Comparison of ENCODE assay signal across 8 mouse cellular contexts in genomic region chr12:112724077-112724805, GRCm38 (mm10). TPM values are rescaled to one million over a fixed set of nuclear protein-coding genes. Genes with fewer than 3 reads are reported as not detected.
DNase-seq lines count a peak whose midpoint lies in the region; ATAC-seq and TF ChIP-seq lines count a peak whose summit lies in the region.

No protein-coding gene starts in this region.

- intact Hi-C loops in left cerebral cortex, postnatal 4 days (cut with DNase I), result no loop called here

- peak; percentile 83 for DNase-seq in kidney, adult 11 months
- DNase-seq in left cerebral cortex, postnatal 4 days, result peak; percentile 85
- peak; percentile 66 to 83 for DNase-seq in spleen, postnatal 4 days (ENCODE audit: low spot score in 2 of 2)

- H3K4me2 ChIP-seq in kidney, embryonic 15.5 days, result no peak overlapping the region
- 0 out of 2 replicates have a peak overlapping the region, but pooled peaks have one; percentile 89 for H3K4me2 ChIP-seq in embryonic facial prominence, embryonic 13.5 days
- H3K4me2 ChIP-seq in hindbrain, embryonic 16.5 days (ENCODE audit: low read length), result peak overlapping the region; percentile 14; the same call in 1 of the 2 replicates
- H3K4me2 ChIP-seq in midbrain, embryonic 16.5 days (ENCODE audit: low read length), result peak overlapping the region; percentile 69; the same call in 1 of the 2 replicates

- TF ChIP-seq CTCF in bone marrow, adult 2 months (IDR thresholded peaks at IDR 0.05; ENCODE audit: control insufficient read depth, insufficient read depth, low read length), result peak; percentile 38

- WGBS in kidney, embryonic 15.5 days, result 80% methylated on average over 11 of the region's 11 CpGs
- WGBS in bone marrow, adult 2 months, result 75% methylated on average over 11 of the region's 11 CpGs
- WGBS in embryonic facial prominence, embryonic 13.5 days, result 72% methylated on average over 11 of the region's 11 CpGs
- WGBS in hindbrain, embryonic 16.5 days, result 82% methylated on average over 11 of the region's 11 CpGs
- WGBS in midbrain, embryonic 16.5 days, result 82% methylated on average over 11 of the region's 11 CpGs

- no peak overlapping the region for H3K4me3 ChIP-seq in kidney, embryonic 15.5 days (replicated peaks)
- H3K4me3 ChIP-seq in bone marrow, adult 2 months (replicated peaks; ENCODE audit: control insufficient read depth, low read depth, low read length), result no peak overlapping the region
- peak overlapping the region; percentile 92; the same call in 1 of the 2 replicates for H3K4me3 ChIP-seq in embryonic facial prominence, embryonic 13.5 days
- no peak overlapping the region for H3K4me3 ChIP-seq in hindbrain, embryonic 16.5 days (ENCODE audit: low read length)
- H3K4me3 ChIP-seq in midbrain, embryonic 16.5 days (ENCODE audit: low read depth, low read length), result no peak overlapping the region

- no peaks in the 10 kb centered on the region for H3K9me3 ChIP-seq in kidney, embryonic 15.5 days (replicated peaks)
- H3K9me3 ChIP-seq in embryonic facial prominence, embryonic 13.5 days, result no peaks in the 10 kb centered on the region
- no peaks in the 10 kb centered on the region for H3K9me3 ChIP-seq in hindbrain, embryonic 16.5 days (ENCODE audit: control insufficient read depth, low read length)
- H3K9me3 ChIP-seq in midbrain, embryonic 16.5 days (replicated peaks; ENCODE audit: control insufficient read depth, low read length, poor library complexity, severe bottlenecking), result no peaks in the 10 kb centered on the region

- no peak overlapping the region for H3K9ac ChIP-seq in kidney, embryonic 15.5 days
- H3K9ac ChIP-seq in embryonic facial prominence, embryonic 13.5 days, result no peak overlapping the region
- H3K9ac ChIP-seq in hindbrain, embryonic 16.5 days (ENCODE audit: low read depth, low read length), result no peak overlapping the region
- H3K9ac ChIP-seq in midbrain, embryonic 16.5 days (ENCODE audit: low read depth, low read length), result 0 out of 2 replicates have a peak overlapping the region, but pooled peaks have one; percentile 6

- peaks cover 10% of the 10 kb centered on the region; the same call in 1 of the 2 replicates for H3K36me3 ChIP-seq in kidney, embryonic 15.5 days
- H3K36me3 ChIP-seq in embryonic facial prominence, embryonic 13.5 days, result peaks cover 24% of the 10 kb centered on the region
- H3K36me3 ChIP-seq in hindbrain, embryonic 16.5 days (ENCODE audit: control insufficient read depth, insufficient read depth, low read length), result no peaks in the 10 kb centered on the region
- H3K36me3 ChIP-seq in midbrain, embryonic 16.5 days (ENCODE audit: control insufficient read depth, insufficient read depth, low read length), result no peaks in the 10 kb centered on the region; the same call in 1 of the 2 replicates

- no peak for TF ChIP-seq POLR2A in bone marrow, adult 2 months (IDR thresholded peaks at IDR 0.05; ENCODE audit: borderline replicate concordance, control insufficient read depth, low read depth, low read length)

- peaks cover 46% of the 10 kb centered on the region for H3K4me1 ChIP-seq in kidney, embryonic 15.5 days
- H3K4me1 ChIP-seq in bone marrow, adult 2 months (ENCODE audit: control insufficient read depth, insufficient read depth, low read length), result no peaks in the 10 kb centered on the region
- H3K4me1 ChIP-seq in embryonic facial prominence, embryonic 13.5 days, result peaks cover 37% of the 10 kb centered on the region
- peaks cover 28% of the 10 kb centered on the region for H3K4me1 ChIP-seq in hindbrain, embryonic 16.5 days (ENCODE audit: control insufficient read depth, insufficient read depth, low read depth, low read length)
- H3K4me1 ChIP-seq in midbrain, embryonic 16.5 days (ENCODE audit: control insufficient read depth, insufficient read depth, low read length), result peaks cover 20% of the 10 kb centered on the region

- ATAC-seq in kidney, embryonic 15.5 days (replicated peaks; ENCODE audit: low FRiP score), result no peak
- ATAC-seq in embryonic facial prominence, embryonic 13.5 days (ENCODE audit: insufficient number of reproducible peaks, insufficient read depth, low FRiP score, low TSS enrichment, low read depth), result no peak
- no peak for ATAC-seq in hindbrain, embryonic 16.5 days
- no peak for ATAC-seq in midbrain, embryonic 16.5 days

- no peak overlapping the region for H3K27ac ChIP-seq in kidney, embryonic 15.5 days
- H3K27ac ChIP-seq in bone marrow, adult 2 months (ENCODE audit: control insufficient read depth, insufficient read depth, low read depth, low read length, poor library complexity), result no peak overlapping the region
- no peak overlapping the region for H3K27ac ChIP-seq in embryonic facial prominence, embryonic 13.5 days
- no peak overlapping the region for H3K27ac ChIP-seq in hindbrain, embryonic 16.5 days (ENCODE audit: low read depth, low read length)
- no peak overlapping the region for H3K27ac ChIP-seq in midbrain, embryonic 16.5 days (ENCODE audit: low read length)

- H3K27me3 ChIP-seq in kidney, embryonic 15.5 days, result peaks cover 12% of the 10 kb centered on the region
- peaks cover 19% of the 10 kb centered on the region for H3K27me3 ChIP-seq in embryonic facial prominence, embryonic 13.5 days
- peaks cover 6% of the 10 kb centered on the region for H3K27me3 ChIP-seq in hindbrain, embryonic 16.5 days (replicated peaks; ENCODE audit: control insufficient read depth, insufficient read depth, low read length)
- H3K27me3 ChIP-seq in midbrain, embryonic 16.5 days (ENCODE audit: control insufficient read depth, insufficient read depth, low read depth, low read length), result no peaks in the 10 kb centered on the region

RNA-seq across cellular contexts. Expression of gene Cep170b, which starts 4.0 kb away (rescaled TPM):
- polyA plus RNA-seq in kidney, embryonic 15.5 days (2015; fragmentation: Nextera tagmentation; extraction: Ambion mirVana), result 15.8 and 16.6 TPM in 2 replicates
- polyA plus RNA-seq in bone marrow, adult 2 months (2011; ENCODE audit: insufficient read depth, insufficient read length, low replicate concordance, missing spikeins), result 0.29 and 5.8 TPM in 2 replicates
- 13.8 and 16.7 TPM in 2 replicates for polyA plus RNA-seq in embryonic facial prominence, embryonic 13.5 days (2015; fragmentation: Nextera tagmentation; extraction: Ambion mirVana)
- polyA plus RNA-seq in hindbrain, embryonic 16.5 days (2015; fragmentation: Nextera tagmentation; extraction: Ambion mirVana), result 29.5 and 30.6 TPM in 2 replicates
- total RNA-seq in left cerebral cortex, postnatal 4 days (2021), result 100 to 1,000 TPM; 183 to 185 TPM
- 36.0 and 39.4 TPM in 2 replicates for polyA plus RNA-seq in midbrain, embryonic 16.5 days (2015; fragmentation: Nextera tagmentation; extraction: Ambion mirVana)

RNA-seq across cellular contexts. Expression of gene Pld4, which starts 36.2 kb away (rescaled TPM):
- polyA plus RNA-seq in kidney, embryonic 15.5 days (2015; fragmentation: Nextera tagmentation; extraction: Ambion mirVana), result 7.9 and 10.4 TPM in 2 replicates
- 62.4 and 128 TPM in 2 replicates for polyA plus RNA-seq in bone marrow, adult 2 months (2011; ENCODE audit: insufficient read depth, insufficient read length, low replicate concordance, missing spikeins)
- polyA plus RNA-seq in embryonic facial prominence, embryonic 13.5 days (2015; fragmentation: Nextera tagmentation; extraction: Ambion mirVana), result 6.1 and 7.3 TPM in 2 replicates
- 5.6 and 7.0 TPM in 2 replicates for polyA plus RNA-seq in hindbrain, embryonic 16.5 days (2015; fragmentation: Nextera tagmentation; extraction: Ambion mirVana)
- 1 to 10 TPM; 6.2 to 6.6 TPM for total RNA-seq in left cerebral cortex, postnatal 4 days (2021)
- 4.9 and 5.9 TPM in 2 replicates for polyA plus RNA-seq in midbrain, embryonic 16.5 days (2015; fragmentation: Nextera tagmentation; extraction: Ambion mirVana)

RNA-seq across cellular contexts. Expression of gene Zbtb42, which starts 45.6 kb away (rescaled TPM):
- polyA plus RNA-seq in kidney, embryonic 15.5 days (2015; fragmentation: Nextera tagmentation; extraction: Ambion mirVana), result 4.0 and 4.6 TPM in 2 replicates
- polyA plus RNA-seq in bone marrow, adult 2 months (2011; ENCODE audit: insufficient read depth, insufficient read length, low replicate concordance, missing spikeins), result 2.6 and 5.1 TPM in 2 replicates
- polyA plus RNA-seq in embryonic facial prominence, embryonic 13.5 days (2015; fragmentation: Nextera tagmentation; extraction: Ambion mirVana), result 2.3 and 3.1 TPM in 2 replicates
- polyA plus RNA-seq in hindbrain, embryonic 16.5 days (2015; fragmentation: Nextera tagmentation; extraction: Ambion mirVana), result 2.4 and 4.0 TPM in 2 replicates
- total RNA-seq in left cerebral cortex, postnatal 4 days (2021), result 1 to 10 TPM in 1 of 2 experiments, under 1 TPM in 1; 0.62 to 1.9 TPM
- 0.73 and 1.2 TPM in 2 replicates for polyA plus RNA-seq in midbrain, embryonic 16.5 days (2015; fragmentation: Nextera tagmentation; extraction: Ambion mirVana)

RNA-seq across cellular contexts. Expression of gene Akt1, which starts 49.6 kb away (rescaled TPM):
- 53.7 and 56.7 TPM in 2 replicates for polyA plus RNA-seq in kidney, embryonic 15.5 days (2015; fragmentation: Nextera tagmentation; extraction: Ambion mirVana)
- polyA plus RNA-seq in bone marrow, adult 2 months (2011; ENCODE audit: insufficient read depth, insufficient read length, low replicate concordance, missing spikeins), result 39.8 and 56.1 TPM in 2 replicates
- polyA plus RNA-seq in embryonic facial prominence, embryonic 13.5 days (2015; fragmentation: Nextera tagmentation; extraction: Ambion mirVana), result 49.7 and 60.0 TPM in 2 replicates
- 55.6 and 62.3 TPM in 2 replicates for polyA plus RNA-seq in hindbrain, embryonic 16.5 days (2015; fragmentation: Nextera tagmentation; extraction: Ambion mirVana)
- total RNA-seq in left cerebral cortex, postnatal 4 days (2021), result 100 to 1,000 TPM; 279 to 286 TPM
- 58.7 and 60.4 TPM in 2 replicates for polyA plus RNA-seq in midbrain, embryonic 16.5 days (2015; fragmentation: Nextera tagmentation; extraction: Ambion mirVana)
